In genomic region chr3:99157451-99158015, GRCm38 (mm10) we compare ENCODE assay signal across 31 mouse cellular contexts. TPM values are rescaled to one million over a fixed set of nuclear protein-coding genes. Genes with fewer than 3 reads are reported as not detected.
DNase-seq lines count a peak whose midpoint lies in the region; ATAC-seq and TF ChIP-seq lines count a peak whose summit lies in the region.
"Had no signal": no experiment of that assay in that cellular context is flagged by ENCODE, and none has a peak within 500 bp of the region (broad histone marks: within the 10 kb centered on the region; RNA-seq: fewer than 3 reads in every experiment).

No protein-coding gene starts in this region.

- H3K27ac ChIP-seq in forebrain, embryonic 15.5 days (replicated peaks): no peak overlapping the region
- H3K27ac ChIP-seq in forebrain, embryonic 12.5 days: no peak overlapping the region
- H3K27ac ChIP-seq in midbrain, embryonic 11.5 days (ENCODE audit: low read depth, low read length): no peak overlapping the region
- no peak overlapping the region for H3K27ac ChIP-seq in midbrain, embryonic 15.5 days
- no peak overlapping the region for H3K27ac ChIP-seq in forebrain, postnatal 0 days (ENCODE audit: low read depth, low read length)
- H3K27ac ChIP-seq: embryonic facial prominence, embryonic 13.5 days; gastrocnemius, adult 2 months; heart, embryonic 10.5 days; hindbrain, embryonic 14.5 days; layer of hippocampus, adult 2 months; limb, embryonic 13.5 days; lung, embryonic 15.5 days; midbrain, embryonic 10.5 days; neural tube, embryonic 12.5 days had no signal

- no peaks in the 10 kb centered on the region; the same call in 1 of the 2 replicates for H3K9me3 ChIP-seq in forebrain, embryonic 15.5 days
- H3K9me3 ChIP-seq in forebrain, embryonic 12.5 days: no peaks in the 10 kb centered on the region
- H3K9me3 ChIP-seq in midbrain, embryonic 11.5 days (ENCODE audit: control insufficient read depth, low read length): no peaks in the 10 kb centered on the region; the same call in 1 of the 2 replicates
- H3K9me3 ChIP-seq in midbrain, embryonic 15.5 days: no peaks in the 10 kb centered on the region
- H3K9me3 ChIP-seq in forebrain, postnatal 0 days (ENCODE audit: low read length): 0 out of 2 replicates have a peak, but pooled peaks cover 2% of the 10 kb centered on the region
- H3K9me3 ChIP-seq: lung, embryonic 15.5 days; neural tube, embryonic 12.5 days had no signal

- H3K4me3 ChIP-seq in forebrain, embryonic 15.5 days: no peak overlapping the region
- no peak overlapping the region for H3K4me3 ChIP-seq in forebrain, embryonic 12.5 days (replicated peaks)
- H3K4me3 ChIP-seq in midbrain, embryonic 11.5 days (ENCODE audit: low read depth, low read length): no peak overlapping the region
- H3K4me3 ChIP-seq in midbrain, embryonic 15.5 days: no peak overlapping the region
- H3K4me3 ChIP-seq in forebrain, postnatal 0 days (ENCODE audit: low read depth, low read length): no peak overlapping the region
- H3K4me3 ChIP-seq: embryonic facial prominence, embryonic 13.5 days; erythroblast, embryonic 14.5 days; gastrocnemius, adult 2 months; heart, embryonic 10.5 days; layer of hippocampus, adult 2 months; limb, embryonic 13.5 days; lung, embryonic 15.5 days; midbrain, embryonic 10.5 days; neural tube, embryonic 12.5 days had no signal

- peak; percentile 12 for DNase-seq in midbrain, embryonic 11.5 days (ENCODE audit: low spot score, missing footprints)
- DNase-seq in forebrain, postnatal 0 days: peak; percentile 1
- DNase-seq in adrenal gland, postnatal 14 days: no peak
- no peak for DNase-seq in right cerebral cortex, adult 2 months (ENCODE audit: low spot score in 2 of 2)
- DNase-seq: adrenal gland, adult 2 months; cerebellum, adult 2 months; cerebellum, postnatal 36 days; embryo, embryonic 11 days; gastrocnemius, adult 2 months; heart, postnatal 4 days; kidney, adult 9 months; layer of hippocampus, postnatal 36 days; lung, postnatal 36 days; right cerebral cortex, postnatal 4 days; thymus, adult 18-20 months; thymus, postnatal 4 days had no signal

- no peaks in the 10 kb centered on the region for H3K27me3 ChIP-seq in forebrain, embryonic 15.5 days
- H3K27me3 ChIP-seq in forebrain, embryonic 12.5 days: no peaks in the 10 kb centered on the region
- no peaks in the 10 kb centered on the region for H3K27me3 ChIP-seq in midbrain, embryonic 11.5 days (ENCODE audit: control insufficient read depth, insufficient read depth, low read length)
- no peaks in the 10 kb centered on the region for H3K27me3 ChIP-seq in midbrain, embryonic 15.5 days (replicated peaks)
- no peaks in the 10 kb centered on the region for H3K27me3 ChIP-seq in forebrain, postnatal 0 days (ENCODE audit: insufficient read depth, low read length)
- H3K27me3 ChIP-seq: embryonic facial prominence, embryonic 13.5 days; limb, embryonic 13.5 days; lung, embryonic 15.5 days; neural tube, embryonic 12.5 days; Patski had no signal

- peaks cover 13% of the 10 kb centered on the region for H3K4me1 ChIP-seq in forebrain, embryonic 15.5 days
- no peaks in the 10 kb centered on the region; the same call in 1 of the 2 replicates for H3K4me1 ChIP-seq in forebrain, embryonic 12.5 days
- no peaks in the 10 kb centered on the region for H3K4me1 ChIP-seq in midbrain, embryonic 11.5 days (ENCODE audit: control insufficient read depth, insufficient read depth, low read length)
- 0 out of 2 replicates have a peak, but pooled peaks cover 4% of the 10 kb centered on the region for H3K4me1 ChIP-seq in midbrain, embryonic 15.5 days
- no peaks in the 10 kb centered on the region for H3K4me1 ChIP-seq in forebrain, postnatal 0 days (ENCODE audit: insufficient read depth)
- H3K4me1 ChIP-seq: embryonic facial prominence, embryonic 13.5 days; heart, embryonic 10.5 days; midbrain, embryonic 10.5 days; neural tube, embryonic 12.5 days had no signal

- TF ChIP-seq CTCF in forebrain, postnatal 0 days (IDR thresholded peaks at IDR 0.05; ENCODE audit: low read depth): no peak

- H3K4me2 ChIP-seq in forebrain, embryonic 15.5 days (replicated peaks): no peak overlapping the region
- no peak overlapping the region for H3K4me2 ChIP-seq in forebrain, embryonic 12.5 days
- H3K4me2 ChIP-seq in midbrain, embryonic 11.5 days: no peak overlapping the region
- H3K4me2 ChIP-seq in midbrain, embryonic 15.5 days: no peak overlapping the region
- no peak overlapping the region for H3K4me2 ChIP-seq in forebrain, postnatal 0 days (ENCODE audit: low read depth)
- H3K4me2 ChIP-seq: embryonic facial prominence, embryonic 13.5 days; hindbrain, embryonic 14.5 days; limb, embryonic 13.5 days; lung, embryonic 15.5 days; neural tube, embryonic 12.5 days had no signal

- ATAC-seq in forebrain, embryonic 15.5 days (replicated peaks): peak; percentile 57
- no peak for ATAC-seq in forebrain, embryonic 12.5 days (ENCODE audit: low FRiP score)
- no peak for ATAC-seq in midbrain, embryonic 11.5 days (ENCODE audit: low FRiP score)
- ATAC-seq in midbrain, embryonic 15.5 days (replicated peaks): no peak
- ATAC-seq in forebrain, postnatal 0 days: peak; percentile 42; the same call in 1 of the 2 replicates
- peak; percentile 57 for ATAC-seq in megakaryocyte progenitor cell, adult 5-6 weeks (replicated peaks; ENCODE audit: poor library complexity)
- ATAC-seq: inflammation-experienced regulatory T-cells, adult 6 months; Patski had no signal

- 37% methylated on average over 4 of the region's 4 CpGs for whole genome bisulfite sequencing in forebrain, embryonic 15.5 days
- 62% methylated on average over 4 of the region's 4 CpGs for WGBS in forebrain, embryonic 12.5 days
- WGBS in midbrain, embryonic 11.5 days: 74% methylated on average over 4 of the region's 4 CpGs
- 59% methylated on average over 4 of the region's 4 CpGs for WGBS in midbrain, embryonic 15.5 days
- 37% methylated on average over 4 of the region's 4 CpGs for WGBS in forebrain, postnatal 0 days

- no peaks in the 10 kb centered on the region for H3K36me3 ChIP-seq in forebrain, embryonic 15.5 days
- H3K36me3 ChIP-seq in forebrain, embryonic 12.5 days (replicated peaks): no peaks in the 10 kb centered on the region
- no peaks in the 10 kb centered on the region for H3K36me3 ChIP-seq in midbrain, embryonic 11.5 days (ENCODE audit: control insufficient read depth, insufficient read depth, low read length)
- H3K36me3 ChIP-seq in midbrain, embryonic 15.5 days (replicated peaks): no peaks in the 10 kb centered on the region
- no peaks in the 10 kb centered on the region for H3K36me3 ChIP-seq in forebrain, postnatal 0 days (ENCODE audit: insufficient read depth)
- H3K36me3 ChIP-seq: embryonic facial prominence, embryonic 13.5 days; limb, embryonic 13.5 days; lung, embryonic 15.5 days; midbrain, embryonic 10.5 days; neural tube, embryonic 12.5 days had no signal

- H3K9ac ChIP-seq in forebrain, embryonic 15.5 days (replicated peaks): no peak overlapping the region
- no peak overlapping the region for H3K9ac ChIP-seq in forebrain, embryonic 12.5 days
- H3K9ac ChIP-seq in midbrain, embryonic 11.5 days (ENCODE audit: low read length): no peak overlapping the region
- no peak overlapping the region for H3K9ac ChIP-seq in midbrain, embryonic 15.5 days
- no peak overlapping the region for H3K9ac ChIP-seq in forebrain, postnatal 0 days
- H3K9ac ChIP-seq: embryonic facial prominence, embryonic 13.5 days; hindbrain, embryonic 14.5 days; limb, embryonic 13.5 days; lung, embryonic 15.5 days; neural tube, embryonic 12.5 days had no signal

RNA-seq across cellular contexts. Expression of gene Wars2, which starts 16.7 kb away (rescaled TPM):
- polyA plus RNA-seq in forebrain, embryonic 15.5 days (2015; fragmentation: Nextera tagmentation; extraction: Ambion mirVana): 5.9 and 7.0 TPM in 2 replicates
- 5.3 and 5.5 TPM in 2 replicates for polyA plus RNA-seq in forebrain, embryonic 12.5 days (2016; fragmentation: Nextera tagmentation; extraction: Ambion mirVana)
- 6.1 and 6.9 TPM in 2 replicates for polyA plus RNA-seq in midbrain, embryonic 11.5 days (2014; fragmentation: Nextera tagmentation; extraction: Ambion mirVana)
- 5.0 and 5.6 TPM in 2 replicates for polyA plus RNA-seq in midbrain, embryonic 15.5 days (2015; fragmentation: Nextera tagmentation; extraction: Ambion mirVana)
- total RNA-seq in forebrain, postnatal 0 days (2014; rRNA removed): 8.4 and 9.5 TPM in 2 replicates
- polyA plus RNA-seq in forebrain, postnatal 0 days (2015; fragmentation: Nextera tagmentation; extraction: Ambion mirVana): 2.8 and 4.0 TPM in 2 replicates
- total RNA-seq in megakaryocyte progenitor cell, adult 5-6 weeks (2015): 3.8 TPM in 2 replicates
- total RNA-seq in megakaryocyte progenitor cell, adult 5-6 weeks (2017): 5.5 and 8.9 TPM in 2 replicates
- 11.8 and 13.2 TPM in 2 replicates for total RNA-seq in adrenal gland, postnatal 14 days (2021)

Comparison
In these comparisons a context has a peak if more than half of its experiments do, and no peak if none do; other contexts are left out.
1. ATAC-seq: peak in forebrain, embryonic 15.5 days (single experiment), forebrain, postnatal 0 days (single experiment) and megakaryocyte progenitor cell, adult 5-6 weeks (single experiment); none in forebrain, embryonic 12.5 days (single experiment), midbrain, embryonic 11.5 days (single experiment) and midbrain, embryonic 15.5 days (single experiment).
2. DNase-seq: peak in midbrain, embryonic 11.5 days (single experiment) and forebrain, postnatal 0 days (single experiment); none in adrenal gland, postnatal 14 days (single experiment) and right cerebral cortex, adult 2 months (0 of 2).